Mouse (Mus musculus): Measurements from ENCODE around the gene Traip.
A peak's percentile ranks its signal among the peaks of the same experiment; 100 is the strongest.

The Traip gene

GRCm38 (mm10) chr9:107970311-107970710 is 20.4 kb downstream of the Traip start:
- ATAC-seq (ENCODE audit: low TSS enrichment): no peak

GRCm38 (mm10) chr9:107971690-107972541 is 22.0 kb downstream of the Traip start:
- no peak for ATAC-seq (ENCODE audit: low TSS enrichment)

- no peak for ATAC-seq (ENCODE audit: low TSS enrichment)
Measured at GRCm38 (mm10) chr9:107974491-107975171, 24.7 kb downstream of the Traip start.

GRCm38 (mm10) chr9:107975399-107976386 is 25.8 kb downstream of the Traip start, which contains the start of gene Uba7:
Uba7 (plus strand) TSS chr9:107975505.
- ATAC-seq (ENCODE audit: low TSS enrichment): no peak

- ATAC-seq (ENCODE audit: low TSS enrichment): no peak
Measured at GRCm38 (mm10) chr9:107978815-107979214, 28.9 kb downstream of the Traip start.

- no peak; the same call in 1 of the 2 replicates for ATAC-seq (ENCODE audit: low TSS enrichment)
Measured at GRCm38 (mm10) chr9:107981684-107982605, 32.0 kb downstream of the Traip start.

- peak; percentile 10; the same call in 1 of the 2 replicates for ATAC-seq (ENCODE audit: low TSS enrichment)
Measured at GRCm38 (mm10) chr9:107982681-107983346, 32.9 kb downstream of the Traip start, which contains the start of gene Gm20661. Gm20661 (plus strand) TSS chr9:107983058.

GRCm38 (mm10) chr9:107983421-107983890 is 33.5 kb downstream of the Traip start:
- ATAC-seq (ENCODE audit: low TSS enrichment): no peak

- no peak for ATAC-seq (ENCODE audit: low TSS enrichment)
Measured at GRCm38 (mm10) chr9:107984052-107984753, 34.3 kb downstream of the Traip start.

- ATAC-seq (ENCODE audit: low TSS enrichment): no peak
Measured at GRCm38 (mm10) chr9:107984754-107985055, 34.8 kb downstream of the Traip start.

- ATAC-seq (ENCODE audit: low TSS enrichment): peak; percentile 75
Measured at GRCm38 (mm10) chr9:107985131-107986119, 35.5 kb downstream of the Traip start, which contains the start of gene Inka1. Inka1 (minus strand) TSS chr9:107985879.

GRCm38 (mm10) chr9:107986376-107986775 is 36.4 kb downstream of the Traip start:
- peak; percentile 63 for ATAC-seq (ENCODE audit: low TSS enrichment)

GRCm38 (mm10) chr9:107987950-107988349 is 38.0 kb downstream of the Traip start:
- ATAC-seq (ENCODE audit: low TSS enrichment): no peak

- no peak for ATAC-seq (ENCODE audit: low TSS enrichment)
Measured at GRCm38 (mm10) chr9:107992197-107992596, 42.3 kb downstream of the Traip start, which contains the start of gene Cdhr4. Cdhr4 (plus strand) TSS chr9:107992497.

GRCm38 (mm10) chr9:107993013-107993412 is 43.1 kb downstream of the Traip start:
- no peak for ATAC-seq (ENCODE audit: low TSS enrichment)

- ATAC-seq (ENCODE audit: low TSS enrichment): no peak
Measured at GRCm38 (mm10) chr9:107994464-107994863, 44.5 kb downstream of the Traip start.

- no peak for ATAC-seq (ENCODE audit: low TSS enrichment)
Measured at GRCm38 (mm10) chr9:107995513-107995912, 45.6 kb downstream of the Traip start.

GRCm38 (mm10) chr9:107996049-107996448 is 46.1 kb downstream of the Traip start, which contains the start of gene Gm20662:
Gm20662 (plus strand) TSS chr9:107996349.
- no peak for ATAC-seq (ENCODE audit: low TSS enrichment)
